Mouse (Mus musculus): ENCODE results near the gene Ankrd24.

Ankrd24 gene

GRCm38 (mm10) chr10:81628390-81628789 lies at the start of gene Ankrd24:
Gene Ankrd24, plus strand, starts transcription at chr10:81628540.
- DNase-seq (ENCODE audit: low spot score in 2 of 2): no peak

GRCm38 (mm10) chr10:81579967-81580366 lies 48.4 kb upstream of the Ankrd24 start:
- no peak for DNase-seq (ENCODE audit: low spot score in 2 of 2)

DNA sequence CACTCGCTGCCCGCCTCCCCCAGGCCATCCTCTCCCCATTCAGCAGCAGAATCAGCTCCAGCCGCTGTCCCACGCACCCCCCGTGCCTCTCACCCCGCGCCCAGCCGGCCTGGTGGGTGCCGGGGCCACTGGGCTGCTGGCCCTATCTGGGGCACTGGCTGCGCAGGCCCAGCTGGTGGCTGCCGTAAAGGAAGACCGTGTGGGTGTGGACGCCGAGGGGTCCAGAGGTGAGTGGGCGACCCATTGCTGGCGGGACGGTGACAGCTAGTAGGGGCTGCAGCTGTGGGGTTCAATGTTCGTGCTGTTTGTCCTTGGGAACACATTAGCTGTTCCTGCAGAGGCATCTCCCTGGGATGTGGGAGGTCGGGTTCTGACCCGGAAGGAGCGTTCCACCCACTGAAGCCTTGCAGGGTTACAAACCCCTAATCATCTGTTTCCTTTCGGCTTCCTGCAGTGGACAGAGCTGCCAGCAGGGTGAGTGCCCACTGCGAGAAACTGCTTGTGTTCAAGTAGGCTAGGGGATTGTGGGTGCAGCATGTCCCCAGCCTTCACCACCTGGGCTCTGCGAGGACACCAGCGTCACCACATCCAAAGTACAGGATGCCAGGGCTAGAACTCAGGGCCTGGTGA lies 47.8 kb upstream of the Ankrd24 start:
- peak in 1 of 2 experiments; percentile 41 for DNase-seq (ENCODE audit: low spot score in 2 of 2)

DNA sequence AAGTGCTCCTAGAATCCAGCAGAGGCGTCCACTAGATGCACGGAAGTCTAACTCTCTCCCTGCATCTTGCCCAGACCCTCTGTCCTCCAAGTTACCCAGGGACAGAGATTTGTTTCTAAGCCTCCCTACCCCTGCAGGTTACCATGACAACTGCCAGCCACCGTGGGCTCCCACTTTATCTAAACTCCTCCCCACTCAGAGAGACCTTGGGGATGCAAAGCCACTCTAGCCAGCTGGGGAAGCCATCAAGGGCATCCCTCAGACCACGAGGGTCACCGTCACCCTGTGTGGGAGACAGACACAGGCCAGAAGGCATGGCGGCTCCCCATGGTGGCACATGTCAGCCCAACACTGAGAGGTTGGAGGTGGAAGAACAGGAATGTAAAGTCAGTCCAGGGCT lies 45.0 kb upstream of the Ankrd24 start:
- DNase-seq (ENCODE audit: low spot score in 2 of 2): no peak

GRCm38 (mm10) chr10:81588739-81589138 lies 39.6 kb upstream of the Ankrd24 start:
- no peak for DNase-seq (ENCODE audit: low spot score in 2 of 2)

DNA sequence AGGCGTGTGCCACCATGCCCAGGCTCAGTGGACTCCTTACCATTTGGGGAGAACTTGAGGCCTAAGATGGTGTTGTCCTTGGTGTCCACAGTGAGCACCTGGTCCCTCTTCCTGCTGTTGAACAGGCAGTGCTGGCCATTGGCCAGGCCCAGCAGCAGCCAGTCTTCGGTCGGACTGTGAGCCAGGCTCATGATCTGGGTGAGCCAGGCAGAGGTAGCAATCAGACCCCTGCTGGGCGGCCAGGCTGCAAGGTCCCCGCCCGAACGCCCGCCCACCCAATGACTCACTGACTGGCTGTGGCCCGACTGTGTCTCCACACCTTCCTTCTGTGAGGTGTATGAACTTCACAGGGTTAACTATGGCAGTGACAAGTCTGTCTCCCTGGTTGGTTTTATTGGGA lies 36.5 kb upstream of the Ankrd24 start:
- no peak for DNase-seq (ENCODE audit: low spot score in 2 of 2)

DNA sequence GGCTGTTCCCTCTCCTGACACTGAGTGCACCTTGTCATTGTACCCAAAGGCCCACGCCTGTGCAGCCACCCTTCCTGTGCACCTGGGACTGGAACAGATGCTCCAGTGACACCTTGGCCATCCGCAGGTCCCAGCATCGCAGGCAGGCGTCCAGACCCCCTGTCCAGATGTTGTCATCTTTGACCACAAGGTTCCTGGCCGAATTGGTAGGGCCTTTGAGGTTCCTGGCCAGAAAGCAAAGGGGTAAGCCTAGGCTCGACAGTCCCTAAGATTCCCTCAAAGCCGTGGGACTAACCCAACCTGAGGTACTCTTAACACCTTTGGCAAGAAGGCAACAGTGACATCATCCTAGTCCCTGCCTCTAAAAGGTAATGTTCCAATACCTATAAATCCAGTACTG lies 35.7 kb upstream of the Ankrd24 start:
- no peak for DNase-seq (ENCODE audit: low spot score in 2 of 2)

DNA sequence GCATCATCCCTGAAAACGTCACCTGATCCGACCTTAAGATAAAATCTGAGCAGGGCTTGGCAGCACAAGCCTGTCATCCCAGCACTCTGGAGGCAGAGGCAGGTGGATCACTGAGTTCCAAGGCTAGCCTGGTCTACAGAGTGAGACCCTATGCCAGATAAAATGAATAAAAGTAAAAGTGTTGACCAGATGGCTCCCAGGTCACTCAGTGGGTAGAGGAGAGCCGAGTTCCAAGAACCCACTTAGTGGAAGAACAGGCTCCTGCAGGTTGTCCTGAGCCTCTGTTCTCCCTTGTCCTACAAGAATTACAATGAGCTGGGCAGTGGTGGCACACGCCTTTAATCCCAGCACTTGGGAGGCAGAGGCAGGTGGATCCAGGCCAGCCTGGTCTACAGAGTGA lies 35.1 kb upstream of the Ankrd24 start:
- no peak for DNase-seq (ENCODE audit: low spot score in 2 of 2)

- DNase-seq (ENCODE audit: low spot score in 2 of 2): no peak
These were observed 34.4 kb upstream of the Ankrd24 start for GRCm38 (mm10) chr10:81593935-81594334.

DNA sequence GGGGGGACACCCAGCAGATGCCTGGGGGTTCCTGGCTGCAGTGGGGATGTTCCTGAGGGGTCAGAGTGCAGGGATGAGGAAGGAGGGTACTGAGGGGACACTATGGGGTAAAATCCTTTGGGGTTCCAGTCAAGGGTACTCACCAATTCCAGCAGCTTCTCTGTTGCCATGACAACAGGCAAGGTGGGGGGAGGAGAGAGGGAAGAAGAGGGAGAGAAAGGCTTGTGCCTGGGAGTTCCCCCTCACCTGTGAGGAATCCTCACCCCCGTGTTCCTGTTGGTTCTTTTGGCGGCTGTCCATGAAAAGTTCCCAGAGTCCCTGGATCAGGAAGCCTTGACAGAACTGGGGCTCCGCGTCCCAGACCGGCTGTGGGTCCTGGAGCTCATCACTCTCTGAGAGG lies 32.7 kb upstream of the Ankrd24 start:
- DNase-seq (ENCODE audit: low spot score in 2 of 2): no peak

DNA sequence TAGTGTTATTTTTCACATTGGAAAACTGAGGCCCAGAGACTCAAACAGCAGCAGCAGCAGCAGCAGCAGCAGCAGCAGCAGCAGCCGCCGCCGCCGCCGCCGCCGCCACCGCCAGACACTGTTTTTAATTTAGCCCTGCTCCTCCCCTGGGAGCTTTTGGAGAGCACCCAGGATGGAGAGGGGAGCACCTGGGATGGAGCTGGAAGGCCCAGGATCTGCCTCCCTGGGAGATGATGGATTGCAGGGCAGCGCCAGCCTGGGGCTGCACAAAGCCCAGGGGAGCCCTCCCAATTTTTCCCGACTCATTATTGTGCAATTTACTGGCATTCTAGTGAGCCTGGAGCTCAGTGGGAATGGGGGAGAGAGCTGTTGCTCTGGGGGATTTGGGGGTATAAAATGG lies 31.7 kb upstream of the Ankrd24 start:
- no peak for DNase-seq (ENCODE audit: low spot score in 2 of 2)

- no peak for DNase-seq (ENCODE audit: low spot score in 2 of 2)
These were observed 31.0 kb upstream of the Ankrd24 start for GRCm38 (mm10) chr10:81597137-81597950.

- DNase-seq (ENCODE audit: low spot score in 2 of 2): no peak
These were observed 30.0 kb upstream of the Ankrd24 start for GRCm38 (mm10) chr10:81598342-81598741.

DNA sequence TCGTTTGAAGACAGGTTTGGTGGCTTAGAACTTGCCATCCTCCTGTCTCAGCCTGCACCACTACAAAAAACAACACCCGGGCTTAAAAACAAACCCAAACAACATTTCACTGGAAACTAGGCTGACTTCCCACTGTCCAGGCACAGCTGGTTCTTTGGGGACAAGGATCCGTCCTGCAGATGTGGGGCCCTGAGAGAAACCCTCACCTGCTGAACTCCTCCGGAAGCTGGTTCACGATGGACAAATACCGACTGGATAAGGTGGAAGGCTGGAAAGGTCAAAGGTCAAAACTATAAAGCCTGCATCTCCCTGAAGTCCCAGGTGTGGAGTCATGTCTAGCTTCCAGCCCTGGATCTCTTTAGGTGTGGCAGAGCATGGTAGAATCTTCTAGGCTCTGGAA lies 29.5 kb upstream of the Ankrd24 start:
- no peak for DNase-seq (ENCODE audit: low spot score in 2 of 2)

DNA sequence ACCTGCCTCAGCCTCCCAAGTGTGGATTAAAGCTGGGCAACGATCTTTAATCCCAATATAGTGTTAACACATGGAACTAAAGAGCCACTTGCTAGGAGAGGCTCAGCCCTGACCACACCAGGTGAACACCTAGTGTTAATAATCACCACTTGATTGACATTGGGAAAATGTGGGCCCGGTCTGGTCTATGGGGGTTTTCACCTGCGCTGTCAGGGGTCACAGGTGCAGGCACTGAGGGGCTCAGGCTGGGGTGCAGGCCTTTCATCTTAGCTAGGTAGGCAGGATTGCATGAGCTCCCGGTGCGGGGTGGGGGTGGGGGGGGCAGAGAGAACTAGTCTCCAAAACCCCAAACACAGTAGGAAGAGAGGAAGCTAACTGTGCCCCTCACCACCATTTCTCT lies 28.7 kb upstream of the Ankrd24 start:
- DNase-seq (ENCODE audit: low spot score in 2 of 2): no peak

GRCm38 (mm10) chr10:81600096-81600495 lies 28.2 kb upstream of the Ankrd24 start:
- DNase-seq (ENCODE audit: low spot score in 2 of 2): no peak

DNA sequence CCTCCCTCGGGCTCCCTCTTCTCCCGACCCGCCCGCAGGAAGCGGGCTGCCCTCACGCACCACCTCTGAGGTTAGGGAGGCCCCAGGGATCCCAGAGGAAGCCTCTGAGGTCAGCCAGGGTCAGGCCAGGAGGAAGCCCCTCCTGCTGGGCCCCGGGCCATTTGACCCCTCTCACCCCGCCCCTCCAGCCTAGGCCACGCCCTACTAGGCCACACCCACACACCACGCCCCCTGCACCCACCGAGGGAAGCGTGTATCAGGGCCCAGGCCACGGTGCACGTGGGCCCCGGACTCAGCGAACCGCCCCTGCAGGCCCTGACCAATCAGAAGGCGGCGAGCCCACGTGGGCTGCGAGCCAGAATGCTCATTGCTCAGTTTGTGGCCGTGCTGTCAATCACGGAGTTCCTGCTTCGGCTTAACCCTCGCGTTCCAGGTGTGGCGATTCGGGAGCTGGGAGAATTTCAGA lies 27.6 kb upstream of the Ankrd24 start, which contains the start of gene Tle6:
TSS of gene Tle6 (minus strand) at position 336 of the 466 bp plus-strand sequence.
- peak; percentile 89 to 94 for DNase-seq (ENCODE audit: low spot score in 2 of 2)

GRCm38 (mm10) chr10:81601396-81601905 lies 26.9 kb upstream of the Ankrd24 start:
- no peak for DNase-seq (ENCODE audit: low spot score in 2 of 2)

- DNase-seq (ENCODE audit: low spot score in 2 of 2): peak; percentile 25 to 58
These were observed 25.6 kb upstream of the Ankrd24 start for GRCm38 (mm10) chr10:81602741-81603151.

DNA sequence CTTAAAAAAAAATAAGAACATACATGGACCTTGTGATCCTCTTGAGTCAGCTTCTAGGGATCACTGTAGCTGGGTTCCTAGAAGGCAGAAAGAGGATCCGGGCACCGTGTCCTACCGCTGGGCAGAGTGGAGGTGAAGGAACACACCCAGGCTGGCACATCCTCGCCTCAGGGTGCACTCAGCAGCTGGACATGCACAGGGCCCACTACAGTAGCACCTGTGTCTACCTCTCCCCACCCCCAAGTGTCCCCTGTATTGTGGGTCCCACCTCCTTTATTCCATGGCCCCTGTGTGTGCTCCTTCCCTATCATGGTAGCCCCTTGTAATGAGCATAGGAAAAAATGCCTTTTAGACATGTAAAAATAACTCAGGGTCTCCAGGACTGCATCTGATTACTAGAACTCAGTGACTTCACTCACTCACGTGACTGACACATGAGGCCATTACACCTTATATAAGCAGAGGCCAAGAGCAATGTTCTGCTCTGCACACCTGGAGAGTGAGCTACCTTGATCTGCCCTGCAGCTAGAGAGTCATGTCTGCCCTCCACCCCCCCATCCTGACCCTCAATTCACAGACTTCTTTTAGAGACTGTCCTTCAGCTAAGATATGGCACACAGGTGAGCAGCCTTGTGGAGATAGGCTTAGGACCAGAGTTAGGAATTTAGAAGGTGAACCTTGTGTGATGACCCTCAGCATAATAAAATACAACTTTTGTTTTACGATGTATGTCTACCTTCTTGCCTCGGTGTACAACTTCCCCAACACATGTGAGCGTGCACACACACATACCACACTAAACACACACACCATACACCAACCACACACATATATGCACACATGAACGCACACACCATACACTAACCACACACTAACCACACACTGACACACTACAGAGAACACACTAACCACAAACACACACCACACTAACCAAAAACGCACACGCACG lies 24.0 kb upstream of the Ankrd24 start:
- DNase-seq (ENCODE audit: low spot score in 2 of 2): no peak

DNA sequence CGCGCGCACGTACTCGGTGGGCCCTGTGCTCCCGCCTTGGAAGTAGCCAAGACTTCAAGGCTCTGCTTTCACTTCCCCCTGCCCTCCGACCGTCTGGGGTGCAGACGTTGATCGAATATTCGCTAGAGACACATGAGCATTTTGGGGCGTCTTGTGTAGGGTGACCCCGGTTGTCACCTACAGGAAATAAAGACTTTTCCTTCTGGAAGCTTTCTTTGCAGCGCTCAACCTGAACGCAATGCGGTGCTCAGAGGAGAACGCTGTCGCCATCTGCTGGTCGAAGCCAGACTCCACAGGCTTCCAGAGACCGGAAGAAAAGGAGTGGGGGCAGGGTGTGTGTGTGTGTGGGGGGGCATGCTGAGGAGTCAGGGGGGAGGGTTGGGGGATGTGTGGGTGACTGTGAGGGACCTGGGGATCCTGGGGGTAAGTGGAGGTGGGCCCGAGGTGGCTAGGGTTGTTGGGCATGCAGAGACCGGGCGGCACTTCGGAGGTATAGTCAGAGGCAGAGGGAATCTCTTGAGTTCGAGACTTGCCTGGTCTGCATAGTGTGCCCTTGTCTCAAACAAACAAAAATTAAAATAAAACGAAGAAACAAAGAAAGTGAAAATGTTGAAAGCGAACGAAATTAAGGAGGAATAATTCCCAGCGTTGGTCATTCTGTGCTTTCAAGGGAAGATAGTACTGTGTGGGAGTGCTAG lies 23.2 kb upstream of the Ankrd24 start:
- peak; percentile 75 to 83 for DNase-seq (ENCODE audit: low spot score in 2 of 2)

Measured in spleen, postnatal 36 days (tissue).